Mouse (Mus musculus): ENCODE results near the gene Fbxo22.
"Not testable (repeated sequence)": the region's sequence is repeated elsewhere in the genome, so short reads cannot be mapped to it uniquely, and the experiment has no call there.

The Fbxo22 gene

DNA sequence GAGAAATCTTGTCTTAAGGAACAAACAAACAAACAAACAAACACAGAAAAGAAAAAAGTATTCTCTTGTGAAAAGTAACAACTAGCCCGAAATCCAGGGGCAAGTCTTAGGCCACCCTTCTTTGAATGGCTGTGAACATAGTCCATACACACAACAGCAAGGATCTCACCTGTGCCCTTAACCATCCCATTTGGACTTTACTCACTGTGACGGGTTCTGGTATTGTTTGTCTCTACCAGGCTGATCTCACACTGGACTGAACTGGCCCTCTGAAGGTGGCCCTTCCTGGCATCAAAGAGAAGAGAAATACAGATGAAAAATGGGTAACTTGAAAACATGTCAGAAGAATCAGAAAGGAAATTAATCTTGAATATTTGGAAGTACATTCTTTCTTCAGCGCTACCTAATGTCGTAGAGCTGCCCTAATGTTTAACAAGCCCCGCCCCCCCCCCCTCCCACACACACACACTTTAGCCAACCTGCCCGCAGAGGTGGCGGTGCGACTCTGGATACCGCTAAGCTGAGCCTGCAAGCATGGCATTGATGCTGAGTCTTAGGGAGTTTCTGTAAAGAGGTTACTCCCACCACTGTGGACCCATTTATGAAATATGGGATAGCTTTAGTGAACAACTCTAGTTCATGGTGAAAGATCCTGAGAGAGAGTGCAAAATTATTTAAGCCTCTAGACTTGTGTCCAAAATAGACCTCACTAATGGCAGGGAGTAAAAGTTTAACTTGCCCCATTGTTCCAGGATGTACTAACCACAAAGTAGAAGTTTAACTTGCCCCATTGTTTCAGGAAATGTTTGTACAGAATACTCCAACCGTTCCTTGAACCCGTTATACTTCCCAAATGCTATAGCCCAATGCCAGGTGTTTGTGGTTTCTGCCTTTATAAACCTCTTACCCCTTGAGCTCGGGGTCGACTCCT lies 27.8 kb downstream of the Fbxo22 start:
- no peak for DNase-seq (ENCODE audit: low spot score in 2 of 2)

GRCm38 (mm10) chr9:55240852-55241251 lies 32.1 kb downstream of the Fbxo22 start:
- no peak for DNase-seq (ENCODE audit: low spot score in 2 of 2)

DNA sequence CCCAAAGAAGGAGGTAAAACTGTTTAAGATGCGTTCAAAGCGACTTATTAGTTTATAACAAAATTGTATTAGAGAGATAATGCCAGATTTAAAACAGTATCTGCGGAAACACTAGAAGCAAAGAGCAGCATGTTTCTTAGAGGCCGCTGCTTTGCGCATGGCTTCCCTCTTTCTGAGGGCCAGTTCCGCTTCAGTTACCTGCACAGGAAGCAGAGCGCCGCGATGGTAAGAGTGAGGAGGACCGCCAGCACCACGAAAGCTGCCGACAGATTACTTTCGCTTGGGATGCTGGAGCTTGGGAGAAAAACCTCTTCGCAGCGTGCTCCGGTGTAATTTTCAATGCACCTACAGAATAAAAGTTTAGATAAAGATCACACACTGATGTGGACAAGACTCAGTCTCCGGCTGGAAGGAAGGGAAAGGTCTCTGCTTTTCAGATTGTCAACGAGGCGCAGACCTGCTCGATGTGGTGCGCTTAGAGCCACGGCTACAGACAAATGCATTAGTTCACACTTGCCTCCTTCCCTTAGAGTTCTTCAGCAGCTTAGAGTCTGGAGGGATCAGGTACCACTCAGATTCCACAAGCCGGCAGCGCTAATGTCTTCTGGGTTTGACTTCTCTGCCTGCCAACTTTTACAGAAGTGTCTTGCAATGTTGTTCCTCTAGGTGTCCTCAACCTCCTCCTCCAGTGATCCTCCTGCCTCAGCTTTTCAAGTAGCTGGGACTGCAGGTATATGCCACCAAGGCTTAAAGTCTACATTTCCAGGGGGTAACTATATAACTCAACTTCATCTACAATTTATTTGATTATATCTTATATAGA lies 33.3 kb downstream of the Fbxo22 start:
- DNase-seq (ENCODE audit: low spot score in 2 of 2), result no peak

- no peak for DNase-seq (ENCODE audit: low spot score in 2 of 2)
Observed at GRCm38 (mm10) chr9:55243280-55243679, 34.6 kb downstream of the Fbxo22 start.

- no peak for DNase-seq (ENCODE audit: low spot score in 2 of 2)
Observed at GRCm38 (mm10) chr9:55244079-55244478, 35.4 kb downstream of the Fbxo22 start.

DNA sequence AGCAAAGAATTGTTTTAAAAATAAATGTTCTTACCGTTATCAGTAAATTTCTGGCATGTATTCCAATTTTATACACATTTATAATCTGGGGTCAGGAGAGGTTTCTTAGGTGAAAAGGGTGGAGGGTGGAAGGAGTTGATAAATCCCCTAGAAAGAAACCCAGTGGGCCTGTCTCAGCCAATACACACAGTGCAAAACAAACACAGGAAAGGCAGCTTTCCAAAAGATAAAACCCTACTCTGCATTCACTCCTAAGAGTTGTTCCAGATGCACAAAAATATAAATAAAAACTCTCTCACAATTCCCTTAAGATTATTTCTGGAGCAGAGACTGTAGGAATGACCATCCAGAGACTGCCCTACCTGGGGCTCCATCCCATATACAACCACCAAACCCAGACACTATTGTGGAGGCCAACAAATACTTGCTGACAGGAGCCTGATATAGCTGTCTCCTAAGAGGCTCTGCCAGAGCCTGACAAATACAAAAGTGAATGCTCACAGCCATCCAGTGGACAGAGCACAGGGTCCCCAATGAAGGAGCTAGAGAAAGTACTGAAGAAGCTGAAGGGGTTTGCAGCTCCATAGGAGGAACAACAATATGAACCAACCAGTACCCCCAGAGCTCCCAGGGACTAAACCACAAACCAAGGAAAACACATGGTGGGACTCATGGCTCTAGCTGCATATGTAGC lies 36.5 kb downstream of the Fbxo22 start:
- peak; percentile 58 to 65 for DNase-seq (ENCODE audit: low spot score in 2 of 2)

GRCm38 (mm10) chr9:55246440-55246839 lies 37.7 kb downstream of the Fbxo22 start:
- DNase-seq (ENCODE audit: low spot score in 2 of 2), result no peak

- DNase-seq (ENCODE audit: low spot score in 2 of 2), result no peak
Observed at GRCm38 (mm10) chr9:55246918-55247317, 38.2 kb downstream of the Fbxo22 start.

DNA sequence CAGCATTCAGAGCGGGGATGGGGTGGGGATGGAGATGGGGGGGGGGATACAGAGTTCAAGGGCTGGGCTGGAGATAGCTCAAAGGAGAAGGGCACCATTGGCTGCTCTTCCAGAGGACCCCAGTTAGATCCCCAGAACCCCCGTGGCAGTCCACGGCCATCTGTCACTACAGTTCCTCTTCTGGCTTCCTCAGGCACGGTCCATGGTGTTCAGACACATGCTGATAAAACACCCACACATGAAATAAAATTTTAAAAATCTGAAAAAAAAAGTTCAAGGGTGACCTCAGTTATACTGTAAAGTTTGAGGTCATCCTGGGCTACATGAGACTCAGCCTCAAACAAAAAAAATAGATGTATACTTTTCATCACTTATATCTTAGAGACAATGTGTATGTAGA lies 39.7 kb downstream of the Fbxo22 start:
- DNase-seq (ENCODE audit: low spot score in 2 of 2), result no peak

GRCm38 (mm10) chr9:55250595-55251247 lies 42.0 kb downstream of the Fbxo22 start:
- no peak for DNase-seq (ENCODE audit: low spot score in 2 of 2)

- not testable (repeated sequence) for DNase-seq (ENCODE audit: low spot score in 2 of 2)
Observed at GRCm38 (mm10) chr9:55252097-55252496, 43.4 kb downstream of the Fbxo22 start.

GRCm38 (mm10) chr9:55253849-55254248 lies 45.1 kb downstream of the Fbxo22 start:
- no peak for DNase-seq (ENCODE audit: low spot score in 2 of 2)

DNA sequence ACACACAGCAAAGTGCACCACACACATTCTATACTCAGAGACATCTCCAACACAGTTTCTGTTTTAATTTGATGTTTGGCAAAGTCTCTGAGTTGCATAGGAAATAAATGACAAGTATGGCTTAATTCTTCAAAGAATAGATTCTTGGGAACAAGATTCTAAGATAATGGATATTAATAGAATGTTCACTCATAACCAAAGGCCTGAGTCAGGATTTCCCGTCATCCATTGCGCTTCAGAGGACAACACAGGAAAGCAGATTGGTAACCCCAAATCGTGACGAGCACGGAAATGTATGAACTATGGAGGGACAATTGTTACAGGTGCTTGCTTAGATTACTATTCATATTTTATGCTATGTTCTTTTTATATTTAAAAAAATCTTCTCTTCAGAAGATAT lies 46.3 kb downstream of the Fbxo22 start:
- DNase-seq (ENCODE audit: low spot score in 2 of 2), result peak in 1 of 2 experiments; percentile 41

GRCm38 (mm10) chr9:55255604-55256003 lies 46.9 kb downstream of the Fbxo22 start:
- peak; percentile 63 to 64 for DNase-seq (ENCODE audit: low spot score in 2 of 2)

DNA sequence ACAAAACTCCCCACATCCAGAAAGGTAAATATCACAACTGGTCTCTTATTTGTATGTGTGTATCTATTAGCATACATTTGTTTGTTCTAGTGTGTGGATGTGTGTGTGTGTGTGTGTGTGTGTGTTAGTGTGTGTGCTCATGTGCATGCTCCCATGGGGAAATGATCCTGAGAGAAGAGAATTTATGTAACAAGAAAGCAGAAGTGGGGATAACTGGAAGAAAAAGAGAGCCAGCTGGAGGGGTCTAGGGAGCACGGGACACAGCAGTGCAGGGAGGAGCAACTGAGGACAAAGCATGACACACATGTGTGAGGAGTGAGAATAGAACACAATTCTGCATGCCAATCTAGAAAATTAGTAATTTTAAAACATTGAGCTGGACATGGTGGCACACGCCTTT lies 48.4 kb downstream of the Fbxo22 start:
- no peak for DNase-seq (ENCODE audit: low spot score in 2 of 2)

DNA sequence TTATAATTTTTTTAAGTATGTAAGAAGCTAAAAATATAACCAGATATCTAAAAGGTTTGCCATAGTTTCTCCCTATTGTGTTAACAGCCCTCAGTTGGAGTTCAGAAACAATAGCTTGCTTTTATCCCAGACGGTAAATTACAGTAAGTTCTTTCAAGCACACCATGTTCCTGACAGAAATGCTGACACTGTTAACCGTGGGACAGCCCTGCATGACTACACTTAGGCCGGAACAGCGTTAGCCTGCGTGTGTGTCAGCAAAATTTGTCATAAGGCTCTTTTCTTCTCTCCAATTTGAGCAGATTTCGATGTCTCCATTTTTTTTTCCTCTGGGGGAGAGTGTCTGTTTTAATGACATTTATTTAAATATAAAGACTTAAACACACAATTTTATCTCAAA lies 51.0 kb downstream of the Fbxo22 start:
- DNase-seq (ENCODE audit: low spot score in 2 of 2), result peak in 1 of 2 experiments; percentile 10

DNA sequence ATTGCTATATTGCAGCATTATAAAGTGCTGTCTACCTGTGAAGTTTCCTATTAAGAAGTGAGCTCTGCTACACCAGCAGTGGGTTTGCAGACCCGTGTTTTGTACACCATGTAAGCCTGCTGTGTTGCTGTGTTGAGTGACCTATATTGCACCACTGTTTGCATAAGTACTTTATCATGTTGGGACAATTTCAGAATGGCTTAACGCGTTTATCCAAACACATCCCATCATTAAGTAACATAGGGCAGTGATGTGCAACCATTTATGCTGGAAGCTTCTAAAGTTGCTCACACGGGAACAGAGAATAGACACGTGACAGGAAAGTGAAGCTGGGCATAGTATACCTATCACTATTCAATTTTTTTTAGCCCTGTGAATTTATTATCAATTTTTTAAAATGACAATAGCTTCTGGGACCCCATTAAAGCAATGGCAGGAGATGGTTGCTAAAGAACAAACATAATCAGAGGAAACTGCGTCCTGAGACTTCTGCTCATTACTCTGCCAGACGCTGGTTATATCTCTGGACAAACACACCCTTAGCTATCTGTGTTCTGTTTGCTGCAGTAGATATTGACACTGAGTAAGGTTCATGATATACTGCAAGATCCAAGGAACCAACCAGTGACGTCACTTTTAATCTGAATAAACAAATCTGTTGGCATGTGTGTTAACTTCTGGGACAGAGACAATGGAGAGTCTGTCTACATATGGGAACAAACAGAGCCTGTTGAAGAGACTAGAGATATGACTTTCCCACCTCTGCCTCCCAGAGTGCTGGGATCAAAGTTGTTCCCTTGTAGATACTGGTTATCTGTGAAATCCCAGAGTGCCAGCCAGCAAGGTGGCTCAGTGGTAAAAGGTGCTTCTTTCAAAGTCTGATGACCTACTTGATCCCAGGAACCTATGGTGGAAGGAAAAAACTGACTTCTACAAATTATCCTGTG lies 55.9 kb downstream of the Fbxo22 start:
- no peak for DNase-seq (ENCODE audit: low spot score in 2 of 2)

- DNase-seq (ENCODE audit: low spot score in 2 of 2), result peak in 1 of 2 experiments; percentile 16
Observed at GRCm38 (mm10) chr9:55271960-55272560, 63.3 kb downstream of the Fbxo22 start.

GRCm38 (mm10) chr9:55273906-55274305 lies 65.2 kb downstream of the Fbxo22 start:
- no peak for DNase-seq (ENCODE audit: low spot score in 2 of 2)
